Mouse (Mus musculus): ENCODE measurements at regions not wholly inside any gene's neighbourhood (a gene's known extent, or its start where the extent isn't known, plus 50 kb on each side); places are given as distances from the start of the nearest gene placed in this dataset.

- TF ChIP-seq POLR2A (IDR thresholded peaks at IDR 0.05; ENCODE audit: borderline replicate concordance, low read depth, low read length) (no peak), CTCF (IDR thresholded peaks at IDR 0.05; ENCODE audit: low read depth, low read length) (no peak)
- Histone ChIP-seq H3K27ac (ENCODE audit: insufficient read depth, low read depth, low read length) (no peak overlapping the region), H3K4me1 (ENCODE audit: control insufficient read depth, insufficient read depth, low read length) (no peaks in the 10 kb centered on the region), H3K4me3 (ENCODE audit: insufficient read depth, low read length) (no peak overlapping the region)
These were observed 553.0 kb downstream of the Dcdc2c start for GRCm38 (mm10) chr12:27999170-27999569.

GRCm38 (mm10) chr12:27992152-27992551 lies 560.0 kb downstream of the Dcdc2c start:
- Histone ChIP-seq H3K4me1 (ENCODE audit: control insufficient read depth, insufficient read depth, low read length) (no peaks in the 10 kb centered on the region), H3K27ac (ENCODE audit: insufficient read depth, low read depth, low read length) (no peak overlapping the region), H3K4me3 (ENCODE audit: insufficient read depth, low read length) (no peak overlapping the region)
- TF ChIP-seq POLR2A (IDR thresholded peaks at IDR 0.05; ENCODE audit: borderline replicate concordance, low read depth, low read length): no peak
- no peak for TF ChIP-seq CTCF (IDR thresholded peaks at IDR 0.05; ENCODE audit: low read depth, low read length)

- Histone ChIP-seq H3K4me3 (ENCODE audit: insufficient read depth, low read length) (no peak overlapping the region), H3K27ac (ENCODE audit: insufficient read depth, low read depth, low read length) (no peak overlapping the region), H3K4me1 (ENCODE audit: control insufficient read depth, insufficient read depth, low read length) (no peaks in the 10 kb centered on the region)
- TF ChIP-seq POLR2A (IDR thresholded peaks at IDR 0.05; ENCODE audit: borderline replicate concordance, low read depth, low read length) (no peak), CTCF (IDR thresholded peaks at IDR 0.05; ENCODE audit: low read depth, low read length) (no peak)
These were observed 567.8 kb downstream of the Dcdc2c start for GRCm38 (mm10) chr12:27984261-27984841.

GRCm38 (mm10) chr12:27978257-27978931 lies 573.8 kb downstream of the Dcdc2c start:
- H3K27ac ChIP-seq (ENCODE audit: insufficient read depth, low read depth, low read length): no peak overlapping the region
- H3K4me3 ChIP-seq (ENCODE audit: insufficient read depth, low read length): no peak overlapping the region
- H3K4me1 ChIP-seq (ENCODE audit: control insufficient read depth, insufficient read depth, low read length): no peaks in the 10 kb centered on the region
- TF ChIP-seq CTCF (IDR thresholded peaks at IDR 0.05; ENCODE audit: low read depth, low read length) (no peak), POLR2A (IDR thresholded peaks at IDR 0.05; ENCODE audit: borderline replicate concordance, low read depth, low read length) (no peak)

GRCm38 (mm10) chr12:27977548-27978256 lies 574.5 kb downstream of the Dcdc2c start:
- no peak for TF ChIP-seq CTCF (IDR thresholded peaks at IDR 0.05; ENCODE audit: low read depth, low read length)
- no peak for TF ChIP-seq POLR2A (IDR thresholded peaks at IDR 0.05; ENCODE audit: borderline replicate concordance, low read depth, low read length)
- Histone ChIP-seq H3K27ac (ENCODE audit: insufficient read depth, low read depth, low read length) (no peak overlapping the region), H3K4me3 (ENCODE audit: insufficient read depth, low read length) (no peak overlapping the region), H3K4me1 (ENCODE audit: control insufficient read depth, insufficient read depth, low read length) (no peaks in the 10 kb centered on the region)

- Histone ChIP-seq H3K27ac (ENCODE audit: insufficient read depth, low read depth, low read length) (no peak overlapping the region), H3K4me3 (ENCODE audit: insufficient read depth, low read length) (no peak overlapping the region), H3K4me1 (ENCODE audit: control insufficient read depth, insufficient read depth, low read length) (no peaks in the 10 kb centered on the region)
- TF ChIP-seq POLR2A (IDR thresholded peaks at IDR 0.05; ENCODE audit: borderline replicate concordance, low read depth, low read length) (no peak), CTCF (IDR thresholded peaks at IDR 0.05; ENCODE audit: low read depth, low read length) (no peak)
These were observed 589.3 kb downstream of the Dcdc2c start for GRCm38 (mm10) chr12:27962908-27963307.

GRCm38 (mm10) chr12:27960064-27960463 lies 592.1 kb downstream of the Dcdc2c start:
- Histone ChIP-seq H3K27ac (ENCODE audit: insufficient read depth, low read depth, low read length) (no peak overlapping the region), H3K4me1 (ENCODE audit: control insufficient read depth, insufficient read depth, low read length) (no peaks in the 10 kb centered on the region), H3K4me3 (ENCODE audit: insufficient read depth, low read length) (no peak overlapping the region)
- no peak for TF ChIP-seq CTCF (IDR thresholded peaks at IDR 0.05; ENCODE audit: low read depth, low read length)
- no peak for TF ChIP-seq POLR2A (IDR thresholded peaks at IDR 0.05; ENCODE audit: borderline replicate concordance, low read depth, low read length)

- Histone ChIP-seq H3K4me1 (ENCODE audit: control insufficient read depth, insufficient read depth, low read length) (no peaks in the 10 kb centered on the region), H3K4me3 (ENCODE audit: insufficient read depth, low read length) (no peak overlapping the region), H3K27ac (ENCODE audit: insufficient read depth, low read depth, low read length) (no peak overlapping the region)
- TF ChIP-seq POLR2A (IDR thresholded peaks at IDR 0.05; ENCODE audit: borderline replicate concordance, low read depth, low read length): no peak
These were observed 604.6 kb downstream of the Dcdc2c start for GRCm38 (mm10) chr12:27947646-27948045.

GRCm38 (mm10) chr12:27946866-27947459 lies 604.6 kb upstream of the Sox11 start:
- Histone ChIP-seq H3K4me1 (ENCODE audit: control insufficient read depth, insufficient read depth, low read length) (no peaks in the 10 kb centered on the region), H3K4me3 (ENCODE audit: insufficient read depth, low read length) (no peak overlapping the region), H3K27ac (ENCODE audit: insufficient read depth, low read depth, low read length) (no peak overlapping the region)
- TF ChIP-seq POLR2A (IDR thresholded peaks at IDR 0.05; ENCODE audit: borderline replicate concordance, low read depth, low read length) (no peak), CTCF (IDR thresholded peaks at IDR 0.05; ENCODE audit: low read depth, low read length) (no peak)

GRCm38 (mm10) chr12:27945411-27945810 lies 603.0 kb upstream of the Sox11 start:
- no peak overlapping the region for H3K4me3 ChIP-seq (ENCODE audit: insufficient read depth, low read length)
- no peak overlapping the region for H3K27ac ChIP-seq (ENCODE audit: insufficient read depth, low read depth, low read length)
- no peaks in the 10 kb centered on the region for H3K4me1 ChIP-seq (ENCODE audit: control insufficient read depth, insufficient read depth, low read length)
- TF ChIP-seq POLR2A (IDR thresholded peaks at IDR 0.05; ENCODE audit: borderline replicate concordance, low read depth, low read length) (no peak), CTCF (IDR thresholded peaks at IDR 0.05; ENCODE audit: low read depth, low read length) (no peak)

Measured in bone marrow macrophage, adult 2 months (primary cell).